Mouse (Mus musculus) heart, postnatal 0 days (tissue): ENCODE data around the gene Arhgef17.

Experiments used
- CTCF ChIP-seq: IDR thresholded peaks from 2 replicates; pipeline ENCODE4 v1.5.1; 2016; ENCODE audit warnings: antibody characterized with exemption, control low read depth, low read depth
- EP300 ChIP-seq: IDR thresholded peaks from 2 replicates; pipeline ENCODE4 v1.6.1; 2016; ENCODE audit warnings: antibody characterized with exemption, low read depth

- TF ChIP-seq CTCF, result peak; percentile 62
- TF ChIP-seq EP300, result no peak
Measured at GRCm38 (mm10) chr7:100866675-100867074, 65.2 kb downstream of the Arhgef17 start.
